Mouse (Mus musculus) mouse trophoblast stem cell (cell line): ENCODE results near the gene Miox.

Experiments
- in situ Hi-C, 2 experiments: fragments of 300-500 bp; cut with MseI, MboI; formaldehyde crosslinking; loops; 2 replicates in 1 of 2; 3 replicates in 1 of 2; pipeline ENCODE4 v1.15.1; 2025

Miox gene

GRCm38 (mm10) chr15:89363051-89363450, 28.9 kb downstream of the Miox start:
- in situ Hi-C loops, result no loop called here

GRCm38 (mm10) chr15:89365141-89365551, 30.9 kb downstream of the Miox start:
- in situ Hi-C loops, result no loop called here

GRCm38 (mm10) chr15:89372068-89372467, 37.9 kb downstream of the Miox start:
- in situ Hi-C loops, result no loop called here

GRCm38 (mm10) chr15:89372536-89372935, 38.3 kb downstream of the Miox start:
- in situ Hi-C loops, result no loop called here

DNA sequence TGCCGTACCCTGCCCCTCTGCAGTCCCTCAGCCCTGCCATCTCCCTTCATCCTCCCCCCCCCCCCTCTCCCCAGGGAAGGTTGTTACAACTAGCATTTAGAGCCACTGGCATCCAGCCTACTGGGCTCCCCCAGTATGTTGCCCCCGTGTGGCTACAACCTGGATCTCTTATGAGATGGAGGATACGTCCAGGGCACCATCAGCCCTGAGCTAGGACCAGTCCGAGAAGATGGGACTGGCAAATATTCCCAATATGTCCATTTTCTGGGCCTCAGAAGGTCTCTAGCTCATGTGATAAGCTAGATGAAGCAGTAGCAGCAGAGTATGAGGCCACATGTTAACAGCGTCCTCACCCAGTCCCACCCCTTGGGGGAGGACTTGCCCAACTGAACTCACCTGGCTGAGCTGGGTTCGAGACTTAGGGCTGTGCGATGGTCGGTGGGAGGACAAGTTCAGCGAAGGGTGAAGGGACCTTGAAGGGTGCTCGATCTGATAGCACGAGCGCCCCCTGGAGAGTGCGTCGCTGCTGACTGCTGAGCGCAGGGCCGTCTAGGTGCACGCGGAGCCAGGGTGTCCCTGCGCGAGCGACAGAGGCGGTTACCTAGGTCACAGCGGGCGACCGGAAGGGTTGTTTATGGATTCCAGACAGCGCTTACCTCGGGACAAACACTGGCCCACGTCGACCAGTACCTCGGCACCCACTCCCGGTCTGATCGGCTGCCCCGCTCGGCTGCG, 39.0 kb downstream of the Miox start:
- in situ Hi-C loops, result no loop called here

- in situ Hi-C loops, result no loop called here
Observed at GRCm38 (mm10) chr15:89373762-89374248, 39.6 kb downstream of the Miox start, which contains the start of gene Sco2. Sco2 (minus strand) TSS chr15:89373846.

DNA sequence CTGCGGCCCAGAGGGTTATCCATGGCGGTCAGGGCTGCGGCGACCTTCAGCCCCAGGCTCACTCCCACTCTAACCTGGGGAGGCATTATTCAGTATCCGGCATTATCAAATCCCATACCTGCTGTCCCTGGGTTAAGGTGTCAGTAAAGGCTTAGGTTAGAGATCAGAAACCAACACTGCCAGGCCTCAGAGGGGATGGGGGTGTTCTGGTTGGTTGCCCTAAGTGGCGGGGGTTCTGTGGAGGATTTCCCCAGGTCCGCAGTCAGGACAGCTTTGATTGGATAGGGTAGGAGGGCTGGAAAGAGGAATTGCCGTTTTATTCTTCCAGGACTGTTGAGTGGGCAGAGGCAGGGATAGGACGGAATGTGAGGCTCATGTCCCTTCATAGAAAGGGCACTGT, 40.1 kb downstream of the Miox start:
- in situ Hi-C loops, result no loop called here

DNA sequence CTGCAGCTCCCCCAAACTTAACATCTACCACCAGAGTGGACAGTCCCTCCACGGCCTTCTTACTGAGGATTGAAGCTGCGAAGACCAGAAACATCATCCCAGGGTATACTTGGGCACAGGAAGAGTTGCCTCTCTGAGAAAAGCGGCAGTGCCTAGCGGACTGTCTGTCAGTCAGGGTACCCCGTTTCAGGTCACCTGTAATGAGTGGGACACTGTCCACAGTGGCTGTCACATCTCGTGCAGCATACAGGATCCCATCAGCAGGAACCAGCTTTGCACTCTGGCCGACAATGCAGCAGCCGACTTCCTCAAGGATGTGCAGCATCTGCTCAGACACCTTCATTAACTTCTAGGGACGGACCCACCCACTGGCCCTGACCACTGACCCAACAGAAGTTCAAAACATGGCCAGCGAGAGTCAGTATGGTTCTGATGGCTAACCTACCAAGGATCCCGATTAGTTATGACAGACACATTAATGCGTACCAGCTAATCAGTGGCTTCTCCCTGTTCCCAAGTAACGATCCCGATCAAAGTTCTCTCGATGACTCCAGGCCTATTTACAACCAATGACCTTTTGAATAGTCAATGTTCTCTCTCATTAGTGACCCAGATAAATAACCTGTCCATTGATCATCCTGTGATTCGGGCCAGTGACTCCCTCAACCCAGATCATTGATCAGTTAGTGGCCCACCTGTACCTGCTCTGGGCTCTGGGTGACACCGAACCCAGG, 40.8 kb downstream of the Miox start:
- in situ Hi-C loops, result no loop called here

- in situ Hi-C loops, result no loop called here
Observed at GRCm38 (mm10) chr15:89376040-89376439, 41.8 kb downstream of the Miox start.

GRCm38 (mm10) chr15:89376957-89377356, 42.8 kb downstream of the Miox start, which contains the start of gene Tymp:
Tymp (minus strand) TSS chr15:89377039.
- in situ Hi-C loops, result no loop called here

DNA sequence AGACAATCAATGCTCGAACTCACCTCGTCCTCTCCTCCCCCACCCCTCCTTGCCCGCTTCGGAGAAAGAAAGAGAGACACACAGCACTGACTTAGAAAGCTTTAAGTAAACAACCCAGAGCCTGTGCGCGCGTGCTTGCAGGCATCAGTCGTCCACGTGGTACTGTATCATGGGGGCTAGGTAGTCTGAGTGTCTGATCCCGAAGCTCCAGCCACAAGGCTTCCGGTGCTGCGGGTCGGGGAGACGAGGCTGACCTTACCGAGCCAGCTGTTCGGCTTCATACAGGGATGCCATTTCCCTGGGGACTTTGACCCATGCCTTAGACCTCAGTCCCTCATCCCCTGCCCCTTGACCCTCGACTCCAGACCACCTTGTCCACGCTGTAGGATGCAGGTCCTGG, 43.2 kb downstream of the Miox start:
- in situ Hi-C loops, result no loop called here

GRCm38 (mm10) chr15:89377938-89378828, 44.0 kb downstream of the Miox start:
- in situ Hi-C loops, result no loop called here

GRCm38 (mm10) chr15:89378831-89379401, 44.7 kb downstream of the Miox start, which contains the start of gene Odf3b:
Odf3b (minus strand) TSS chr15:89379282.
- in situ Hi-C loops, result no loop called here

DNA sequence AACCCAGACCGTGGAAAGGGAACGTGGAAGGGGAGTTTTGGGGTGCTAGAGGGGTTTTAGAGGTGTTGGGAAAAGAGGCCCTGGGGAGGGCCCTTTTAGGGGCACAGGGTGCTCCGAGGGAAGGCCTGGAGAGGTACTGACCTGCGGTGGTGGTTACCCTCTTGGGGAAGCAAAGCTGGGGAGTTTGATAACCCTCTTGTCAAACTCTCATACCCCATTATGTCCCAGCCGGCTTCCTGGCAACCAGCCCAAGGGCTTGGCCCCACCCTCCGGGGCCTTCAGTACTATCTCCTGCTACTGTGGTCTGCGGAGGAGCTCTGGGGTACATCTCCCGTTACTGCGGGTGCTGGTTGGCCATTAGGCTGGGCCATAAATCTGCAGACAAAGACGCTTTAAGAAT, 45.2 kb downstream of the Miox start:
- in situ Hi-C loops, result no loop called here

GRCm38 (mm10) chr15:89384617-89385016, 50.4 kb downstream of the Miox start, which contains the start of gene Klhdc7b:
Klhdc7b (plus strand) TSS chr15:89384917.
- in situ Hi-C loops, result no loop called here
